Mouse (Mus musculus): ENCODE results near the gene B230104I21Rik. TPM values are rescaled to one million over a fixed set of nuclear protein-coding genes. Genes with fewer than 3 reads are reported as not detected.

Gene B230104I21Rik
- polyA plus RNA-seq, 1 experiment from 2014 or later: not detected

DNA sequence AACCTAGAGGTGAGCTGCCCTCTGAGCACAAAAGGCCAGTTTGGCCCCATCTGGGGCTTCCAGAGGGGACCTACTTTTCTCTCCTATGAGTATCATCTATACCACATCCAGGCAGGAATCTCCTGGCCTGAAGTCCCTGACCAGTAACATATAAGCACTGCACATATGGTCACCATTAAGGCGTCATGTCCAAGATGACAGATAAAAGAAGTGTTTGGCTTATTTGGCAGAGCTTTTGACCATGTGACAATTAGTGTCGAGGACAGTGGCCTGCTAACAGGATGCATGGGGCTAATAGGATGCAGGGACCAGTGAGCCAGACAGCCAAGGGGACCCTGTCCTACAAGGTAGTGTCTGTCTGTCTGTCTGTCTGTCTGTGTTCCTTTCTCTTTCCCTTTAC lies 50.0 kb downstream of the B230104I21Rik start:
- H3K27ac ChIP-seq (replicated peaks): peak overlapping the region; percentile 83
- H3K4me1 ChIP-seq: peaks cover 69% of the 10 kb centered on the region

GRCm38 (mm10) chr4:154386810-154387209 lies 50.9 kb downstream of the B230104I21Rik start:
- Histone ChIP-seq H3K9me3 (no peaks in the 10 kb centered on the region), H3K4me1 (peaks cover 78% of the 10 kb centered on the region), H3K36me3 (replicated peaks) (no peaks in the 10 kb centered on the region), H3K27ac (replicated peaks) (peak overlapping the region; percentile 83), H3K27me3 (replicated peaks; ENCODE audit: low read depth, poor library complexity, severe bottlenecking) (peaks cover 10% of the 10 kb centered on the region), H3K4me3 (0 out of 2 replicates have a peak overlapping the region, but pooled peaks have one; percentile 11)
- DNase-seq (ENCODE audit: low spot score): peak; percentile 67
- WGBS: 29% methylated on average over 8 of the region's 8 CpGs

More for the DNA sequence above, 50.0 kb downstream of the B230104I21Rik start:
- H3K9me3 ChIP-seq: no peaks in the 10 kb centered on the region
- 0 out of 2 replicates have a peak overlapping the region, but pooled peaks have one; percentile 11 for H3K4me3 ChIP-seq
- 34% methylated on average over 2 of the region's 2 CpGs for WGBS
- H3K36me3 ChIP-seq (replicated peaks): no peaks in the 10 kb centered on the region
- H3K27me3 ChIP-seq (replicated peaks; ENCODE audit: low read depth, poor library complexity, severe bottlenecking): peaks cover 10% of the 10 kb centered on the region; the same call in 1 of the 2 replicates
- no peak for DNase-seq (ENCODE audit: low spot score)

DNA sequence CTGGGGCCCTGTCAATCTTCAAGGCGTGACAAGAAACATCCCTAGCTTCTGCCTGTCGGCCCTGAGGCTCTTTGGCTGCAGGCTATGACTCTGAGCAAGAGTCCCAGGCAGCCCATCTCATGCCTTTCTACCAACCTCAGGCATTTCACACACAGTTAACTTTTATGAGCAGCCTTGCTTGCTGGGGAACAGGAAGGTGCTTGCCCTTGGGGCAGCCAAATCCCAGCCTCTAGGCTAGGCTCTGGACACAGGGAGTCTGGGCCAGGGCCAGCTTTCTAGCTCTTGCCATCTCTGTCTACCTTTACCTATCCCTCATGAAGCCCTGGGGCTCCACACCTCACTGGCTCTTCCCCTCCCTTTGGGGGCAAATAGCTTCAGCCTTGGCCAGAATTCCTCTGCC lies 53.7 kb downstream of the B230104I21Rik start:
- WGBS: 84% methylated on average over 2 of the region's 2 CpGs
- DNase-seq (ENCODE audit: low spot score): no peak

GRCm38 (mm10) chr4:154390333-154391080 lies 54.6 kb downstream of the B230104I21Rik start:
- peaks cover 10% of the 10 kb centered on the region for H3K27me3 ChIP-seq (replicated peaks; ENCODE audit: low read depth, poor library complexity, severe bottlenecking)
- H3K4me3 ChIP-seq: peak overlapping the region; percentile 41
- peaks cover 98% of the 10 kb centered on the region for H3K4me1 ChIP-seq
- peak overlapping the region; percentile 91 for H3K27ac ChIP-seq (replicated peaks)
- no peaks in the 10 kb centered on the region for H3K9me3 ChIP-seq
- H3K36me3 ChIP-seq (replicated peaks): no peaks in the 10 kb centered on the region
- WGBS: 10% methylated on average over 20 of the region's 20 CpGs
- peak; percentile 85 for DNase-seq (ENCODE audit: low spot score)

More for the DNA sequence above, 53.7 kb downstream of the B230104I21Rik start:
- Histone ChIP-seq H3K4me3 (no peak overlapping the region), H3K27me3 (replicated peaks; ENCODE audit: low read depth, poor library complexity, severe bottlenecking) (peaks cover 10% of the 10 kb centered on the region), H3K36me3 (replicated peaks) (no peaks in the 10 kb centered on the region), H3K4me1 (peaks cover 100% of the 10 kb centered on the region), H3K27ac (replicated peaks) (peak overlapping the region; percentile 91), H3K9me3 (no peaks in the 10 kb centered on the region)

DNA sequence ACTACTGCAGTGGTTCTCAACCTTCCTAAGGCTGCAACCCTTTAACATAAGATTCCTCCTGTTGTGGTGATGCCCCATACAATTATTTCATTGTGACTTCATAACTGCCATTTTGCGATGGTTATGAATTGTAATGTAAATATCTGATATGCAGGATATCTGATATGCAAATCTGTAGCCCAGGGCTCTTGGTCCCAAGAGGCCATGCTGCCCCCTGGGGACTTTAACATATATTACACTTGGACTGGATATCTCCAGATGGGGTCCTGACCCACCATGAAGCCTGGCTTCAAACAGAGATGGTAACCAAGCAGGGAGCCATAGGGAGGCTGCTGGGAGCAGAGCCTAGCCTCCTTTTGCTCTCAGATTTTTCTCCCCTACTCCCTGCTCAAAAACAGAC lies 56.7 kb downstream of the B230104I21Rik start:
- Histone ChIP-seq H3K4me3 (no peak overlapping the region), H3K27me3 (replicated peaks; ENCODE audit: low read depth, poor library complexity, severe bottlenecking) (peaks cover 10% of the 10 kb centered on the region), H3K4me1 (peaks cover 83% of the 10 kb centered on the region), H3K36me3 (replicated peaks) (no peaks in the 10 kb centered on the region), H3K9me3 (no peaks in the 10 kb centered on the region), H3K27ac (replicated peaks) (peak overlapping the region; percentile 53)
- DNase-seq (ENCODE audit: low spot score): no peak
- 92% methylated on average over 1 of the region's 1 CpGs for WGBS

GRCm38 (mm10) chr4:154393196-154394122 lies 57.5 kb downstream of the B230104I21Rik start:
- Histone ChIP-seq H3K4me1 (peaks cover 74% of the 10 kb centered on the region), H3K4me3 (no peak overlapping the region), H3K27ac (replicated peaks) (peak overlapping the region; percentile 53), H3K36me3 (replicated peaks) (no peaks in the 10 kb centered on the region), H3K27me3 (replicated peaks; ENCODE audit: low read depth, poor library complexity, severe bottlenecking) (peaks cover 5% of the 10 kb centered on the region; the same call in 1 of the 2 replicates), H3K9me3 (no peaks in the 10 kb centered on the region)
- DNase-seq (ENCODE audit: low spot score): peak; percentile 77
- WGBS: 25% methylated on average over 18 of the region's 18 CpGs

GRCm38 (mm10) chr4:154394123-154394722 lies 58.3 kb downstream of the B230104I21Rik start:
- no peaks in the 10 kb centered on the region for H3K9me3 ChIP-seq
- H3K4me1 ChIP-seq: peaks cover 67% of the 10 kb centered on the region
- H3K27me3 ChIP-seq (replicated peaks; ENCODE audit: low read depth, poor library complexity, severe bottlenecking): peaks cover 5% of the 10 kb centered on the region; the same call in 1 of the 2 replicates
- 51% methylated on average over 7 of the region's 7 CpGs for WGBS
- peak overlapping the region; percentile 53 for H3K27ac ChIP-seq (replicated peaks)
- DNase-seq (ENCODE audit: low spot score): no peak
- H3K36me3 ChIP-seq (replicated peaks): 0 out of 2 replicates have a peak, but pooled peaks cover 4% of the 10 kb centered on the region
- H3K4me3 ChIP-seq: no peak overlapping the region

- no peaks in the 10 kb centered on the region for H3K9me3 ChIP-seq
- peaks cover 66% of the 10 kb centered on the region for H3K4me1 ChIP-seq
- H3K27me3 ChIP-seq (replicated peaks; ENCODE audit: low read depth, poor library complexity, severe bottlenecking): no peaks in the 10 kb centered on the region; the same call in 1 of the 2 replicates
- WGBS: 83% methylated on average over 14 of the region's 14 CpGs
- 0 out of 2 replicates have a peak, but pooled peaks cover 4% of the 10 kb centered on the region for H3K36me3 ChIP-seq (replicated peaks)
- H3K27ac ChIP-seq (replicated peaks): peak overlapping the region; percentile 52; the same call in 1 of the 2 replicates
- DNase-seq (ENCODE audit: low spot score): no peak
- H3K4me3 ChIP-seq: no peak overlapping the region
Observed at GRCm38 (mm10) chr4:154396652-154397301, 60.9 kb downstream of the B230104I21Rik start.

Other genes starting within 250 kb of the B230104I21Rik start
- gene Trp73, start 195.9 kb upstream of the B230104I21Rik start, polyA plus RNA-seq (2016; fragmentation: Nextera tagmentation; extraction: Ambion mirVana): 0.59 and 0.97 TPM in 2 replicates
- 45.5 and 50.1 TPM in 2 replicates for gene Wrap73, start 193.8 kb upstream of the B230104I21Rik start, polyA plus RNA-seq (2016; fragmentation: Nextera tagmentation; extraction: Ambion mirVana)
- 108 and 115 TPM in 2 replicates for gene Tprgl, start 175.5 kb upstream of the B230104I21Rik start, polyA plus RNA-seq (2016; fragmentation: Nextera tagmentation; extraction: Ambion mirVana)
- 37.9 and 38.7 TPM in 2 replicates for gene Megf6, start 165.4 kb upstream of the B230104I21Rik start, polyA plus RNA-seq (2016; fragmentation: Nextera tagmentation; extraction: Ambion mirVana)
- gene Arhgef16, start 34.5 kb upstream of the B230104I21Rik start, polyA plus RNA-seq (2016; fragmentation: Nextera tagmentation; extraction: Ambion mirVana): 9.9 and 10.3 TPM in 2 replicates

Data from embryonic facial prominence, embryonic 10.5 days (tissue).